Mouse (Mus musculus) v-Abl transformed pro-B cells (cell line): ENCODE results near the gene Akt3.

Source experiments
- in situ Hi-C, 2 experiments: fragments of 400-800 bp; cut with MboI; formaldehyde crosslinking; loops; one replicate each; pipeline ENCODE4 v1.15.1; 2025; ENCODE audit not compliant: unreplicated experiment in 2 of 2

Akt3 gene

DNA sequence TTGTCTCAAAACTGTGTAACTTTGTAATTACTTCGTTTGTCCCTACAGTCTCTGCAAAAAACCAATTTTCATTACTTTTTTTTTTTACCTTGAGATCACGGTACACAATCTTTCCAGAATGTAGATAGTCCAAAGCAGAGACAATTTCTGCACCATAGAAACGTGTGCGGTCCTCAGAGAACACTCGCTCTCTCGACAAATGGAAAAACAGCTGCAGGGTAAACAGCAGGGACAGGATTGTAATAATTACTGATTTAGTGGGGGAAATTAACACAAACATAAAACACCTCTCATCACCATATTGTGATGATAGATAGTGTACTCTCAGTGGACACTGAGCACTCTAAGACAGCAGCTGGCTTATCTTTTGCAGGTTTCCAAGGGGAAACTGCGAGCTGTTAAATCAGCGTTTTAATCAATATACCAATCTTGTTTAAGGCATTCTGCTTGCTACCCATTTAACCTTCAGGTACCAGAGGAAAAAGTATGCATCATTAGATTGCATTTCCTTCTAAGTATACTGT, 190.8 kb downstream of the Akt3 start:
- in situ Hi-C loops = loop anchor here in 1 of 2 experiments (25.0 kb wide), 1 partner anchor 355 kb away; no protein-coding TSS in a partner anchor

GRCm38 (mm10) chr1:177065732-177066131, 192.3 kb downstream of the Akt3 start:
- in situ Hi-C loops = loop anchor here in 1 of 2 experiments (25.0 kb wide), 1 partner anchor 353 kb away; no protein-coding TSS in a partner anchor

GRCm38 (mm10) chr1:177061761-177062160, 196.2 kb downstream of the Akt3 start:
- in situ Hi-C loops = loop anchor here in 1 of 2 experiments (25.0 kb wide), 1 partner anchor 349 kb away; no protein-coding TSS in a partner anchor

DNA sequence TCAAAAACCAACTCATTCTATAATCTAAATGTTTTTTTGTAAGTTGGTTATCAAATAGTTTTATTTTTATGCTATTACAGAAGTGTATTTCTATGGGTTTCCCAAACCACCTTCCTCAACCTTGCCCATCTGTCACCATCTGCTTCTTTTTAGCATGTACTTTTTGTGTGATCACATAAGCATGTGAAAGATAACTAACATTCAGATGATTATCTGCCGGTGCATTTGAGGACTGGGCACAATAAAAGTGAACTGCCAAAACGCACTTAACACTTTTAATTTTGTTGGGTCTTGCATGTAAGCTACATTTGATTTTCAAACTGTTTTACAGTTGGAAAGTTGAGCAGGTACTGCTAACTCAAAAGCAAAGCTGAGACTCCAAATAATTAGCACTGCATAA, 203.1 kb downstream of the Akt3 start:
- in situ Hi-C loops = loop anchor here in 1 of 2 experiments (25.0 kb wide), 1 partner anchor 343 kb away; no protein-coding TSS in a partner anchor

DNA sequence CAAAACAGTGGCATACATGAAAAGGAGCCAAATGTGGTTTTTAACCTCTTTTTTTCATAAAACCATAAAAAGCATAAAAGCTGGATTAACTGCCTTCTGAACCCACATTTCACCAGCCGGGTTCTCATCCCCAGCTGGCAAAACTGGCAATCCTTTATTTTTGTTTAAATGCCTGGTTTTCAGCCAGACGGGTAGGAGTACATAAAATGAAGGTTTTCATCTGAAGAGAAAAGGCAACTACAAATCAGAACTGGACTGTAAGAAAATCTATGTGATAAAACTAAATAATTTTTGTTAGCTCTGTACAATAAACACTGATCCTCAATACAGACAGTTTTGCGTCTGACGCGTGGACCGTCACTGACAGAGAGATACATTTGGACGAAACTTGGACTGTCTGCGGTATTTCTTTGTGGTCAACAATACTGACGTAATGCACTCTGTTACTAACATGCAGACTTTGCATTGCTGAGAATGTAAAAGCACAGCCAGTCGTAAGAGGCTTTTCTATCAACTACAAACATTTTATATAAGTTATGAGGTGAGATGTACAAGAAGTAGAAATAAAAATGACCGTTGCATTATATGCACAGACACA, 206.5 kb downstream of the Akt3 start:
- in situ Hi-C loops = loop anchor here in 1 of 2 experiments (25.0 kb wide), 1 partner anchor 339 kb away; no protein-coding TSS in a partner anchor

GRCm38 (mm10) chr1:177048773-177049172, 209.2 kb downstream of the Akt3 start:
- in situ Hi-C loops = loop anchor here in 1 of 2 experiments (25.0 kb wide), 1 partner anchor 639 kb away; no protein-coding TSS in a partner anchor

GRCm38 (mm10) chr1:177046963-177047362, 211.0 kb downstream of the Akt3 start:
- in situ Hi-C loops = loop anchor here in 1 of 2 experiments (25.0 kb wide), 1 partner anchor 640 kb away; no protein-coding TSS in a partner anchor

GRCm38 (mm10) chr1:177045885-177046284, 212.1 kb downstream of the Akt3 start:
- in situ Hi-C loops = loop anchor here in 1 of 2 experiments (25.0 kb wide), 1 partner anchor 641 kb away; no protein-coding TSS in a partner anchor

DNA sequence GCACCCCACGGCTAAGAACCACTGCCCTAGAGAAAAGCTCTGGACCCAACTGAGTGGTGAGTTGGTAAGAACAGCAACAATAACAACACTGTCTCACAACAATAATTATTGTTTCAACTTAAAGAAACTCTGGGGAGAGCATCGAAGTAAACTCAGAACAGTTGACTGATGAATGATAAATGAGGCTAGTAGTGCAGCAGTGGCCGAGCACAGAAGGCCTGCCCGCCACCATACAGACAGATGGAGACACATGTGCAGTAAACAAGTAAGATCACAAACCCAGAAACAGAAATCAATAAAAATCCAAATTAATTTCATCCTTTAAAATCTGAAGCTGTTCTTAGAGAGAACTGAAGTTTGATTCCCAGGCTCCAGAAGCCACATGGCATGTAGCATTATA, 217.9 kb downstream of the Akt3 start:
- in situ Hi-C loops = loop anchor here in 1 of 2 experiments (25.0 kb wide), 1 partner anchor 647 kb away; no protein-coding TSS in a partner anchor

- in situ Hi-C loops = loop anchor here in 1 of 2 experiments (25.0 kb wide), 1 partner anchor 648 kb away; no protein-coding TSS in a partner anchor
Observed at GRCm38 (mm10) chr1:177039093-177039674, 218.8 kb downstream of the Akt3 start.

GRCm38 (mm10) chr1:177038383-177038782, 219.6 kb downstream of the Akt3 start:
- in situ Hi-C loops = loop anchor here in 1 of 2 experiments (25.0 kb wide), 1 partner anchor 649 kb away; no protein-coding TSS in a partner anchor

DNA sequence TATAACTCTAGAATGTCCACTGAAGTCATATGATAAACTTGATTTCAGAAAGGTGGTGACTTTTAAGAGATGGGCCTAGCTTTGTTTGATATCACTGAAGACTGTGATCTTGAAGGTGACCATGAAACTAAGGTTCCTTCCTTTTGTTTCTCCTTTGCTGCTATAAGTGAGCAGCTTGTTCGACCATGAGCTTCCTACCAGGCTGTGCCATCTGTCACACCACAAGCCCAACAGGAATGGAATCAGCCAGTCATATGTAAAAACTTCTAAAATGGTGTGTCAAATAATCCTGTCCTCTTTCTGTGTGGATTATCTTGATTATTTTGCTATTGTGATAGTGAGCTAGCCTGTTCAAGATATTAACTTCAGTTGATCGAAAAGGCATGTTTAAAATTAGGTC, 222.5 kb downstream of the Akt3 start:
- in situ Hi-C loops = loop anchor here in 1 of 2 experiments (25.0 kb wide), 1 partner anchor 652 kb away; no protein-coding TSS in a partner anchor

- in situ Hi-C loops = loop anchor here in 1 of 2 experiments (25.0 kb wide), 1 partner anchor 655 kb away; no protein-coding TSS in a partner anchor
Observed at GRCm38 (mm10) chr1:177032233-177032632, 225.8 kb downstream of the Akt3 start.

- in situ Hi-C loops = loop anchor here in 1 of 2 experiments (25.0 kb wide), 1 partner anchor 656 kb away; no protein-coding TSS in a partner anchor
Observed at GRCm38 (mm10) chr1:177031196-177031595, 226.8 kb downstream of the Akt3 start.

- in situ Hi-C loops = loop anchor here in 1 of 2 experiments (25.0 kb wide), 1 partner anchor 657 kb away; no protein-coding TSS in a partner anchor
Observed at GRCm38 (mm10) chr1:177030669-177031068, 227.3 kb downstream of the Akt3 start.

DNA sequence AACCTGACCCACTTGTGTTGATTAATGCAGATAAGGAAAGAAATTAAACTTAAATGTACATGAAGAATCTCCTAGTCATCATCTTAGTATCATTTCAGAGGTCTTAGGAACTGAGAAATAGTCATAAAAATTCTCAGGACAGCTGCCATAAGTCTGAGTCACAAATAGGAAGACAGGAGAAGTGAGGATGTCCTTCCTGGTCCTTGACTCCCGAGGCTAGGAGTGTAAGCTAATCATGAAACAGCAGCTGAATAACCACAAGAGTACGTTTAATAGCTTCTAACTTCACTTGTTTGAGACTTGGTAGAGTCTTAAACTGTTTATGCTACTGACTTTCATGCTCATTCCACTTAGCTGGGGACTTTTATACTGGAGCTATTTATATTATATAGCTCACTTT, 229.0 kb downstream of the Akt3 start:
- in situ Hi-C loops = loop anchor here in 1 of 2 experiments (25.0 kb wide), 1 partner anchor 658 kb away; no protein-coding TSS in a partner anchor

DNA sequence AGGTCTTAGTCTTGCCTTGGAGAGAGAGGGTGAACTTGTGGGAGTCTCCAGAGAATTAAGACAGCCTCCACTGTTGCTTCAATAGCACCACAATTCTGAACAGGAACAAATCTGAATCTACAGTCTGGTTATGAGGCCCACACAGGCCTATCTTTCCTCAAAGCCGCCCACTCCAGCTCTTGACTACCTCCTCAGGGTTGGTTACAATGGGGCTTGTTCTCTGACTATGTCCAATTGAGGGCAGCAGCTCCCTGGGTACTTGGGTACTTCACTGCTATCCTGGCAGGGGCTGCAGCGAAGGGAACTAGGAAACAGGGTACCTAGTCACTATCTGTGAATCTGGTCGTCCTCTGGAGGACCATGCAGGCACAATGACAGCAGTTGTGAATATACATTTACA, 230.3 kb downstream of the Akt3 start:
- in situ Hi-C loops = loop anchor here in 1 of 2 experiments (25.0 kb wide), 1 partner anchor 660 kb away; no protein-coding TSS in a partner anchor

DNA sequence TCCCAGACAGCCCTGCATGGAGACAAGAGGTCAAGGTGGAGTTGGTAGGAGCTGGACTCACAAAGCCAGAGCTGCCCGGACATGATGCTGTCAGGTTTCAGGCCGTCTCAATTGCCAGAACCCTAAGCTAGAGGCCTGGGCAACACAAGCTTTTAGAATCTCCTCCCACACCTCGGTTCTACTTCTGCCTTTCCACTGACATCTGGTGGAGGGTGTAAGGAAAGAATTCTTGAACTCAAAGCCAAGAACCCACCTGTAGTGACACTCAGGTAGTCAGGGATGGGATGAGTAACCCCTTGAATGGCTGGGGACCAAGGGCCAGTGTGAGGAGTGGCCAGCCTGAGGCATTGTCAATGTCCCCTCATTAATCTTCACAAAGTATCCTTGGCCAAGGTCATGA, 235.3 kb downstream of the Akt3 start:
- in situ Hi-C loops = no loop called here

DNA sequence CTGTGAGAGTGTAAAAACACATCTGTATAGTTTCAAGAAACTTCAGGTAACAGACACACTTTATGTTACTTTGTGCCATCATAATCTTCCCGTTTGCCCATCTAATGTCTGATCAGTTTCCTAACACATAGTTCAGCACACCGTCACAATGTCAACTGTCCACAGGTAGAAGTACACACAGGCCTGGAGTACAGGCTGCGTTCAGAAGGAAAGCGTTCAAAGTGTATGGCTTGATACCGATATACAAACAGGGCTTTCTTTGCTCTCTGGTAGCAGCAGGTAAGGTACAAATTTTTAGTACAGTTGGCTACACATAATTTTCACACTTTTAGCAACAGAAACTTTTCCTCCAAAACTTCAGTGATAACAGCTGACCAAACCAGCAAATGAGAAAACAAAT, 238.3 kb downstream of the Akt3 start:
- in situ Hi-C loops = no loop called here

- in situ Hi-C loops = no loop called here
Observed at GRCm38 (mm10) chr1:177018750-177019149, 239.3 kb downstream of the Akt3 start.

DNA sequence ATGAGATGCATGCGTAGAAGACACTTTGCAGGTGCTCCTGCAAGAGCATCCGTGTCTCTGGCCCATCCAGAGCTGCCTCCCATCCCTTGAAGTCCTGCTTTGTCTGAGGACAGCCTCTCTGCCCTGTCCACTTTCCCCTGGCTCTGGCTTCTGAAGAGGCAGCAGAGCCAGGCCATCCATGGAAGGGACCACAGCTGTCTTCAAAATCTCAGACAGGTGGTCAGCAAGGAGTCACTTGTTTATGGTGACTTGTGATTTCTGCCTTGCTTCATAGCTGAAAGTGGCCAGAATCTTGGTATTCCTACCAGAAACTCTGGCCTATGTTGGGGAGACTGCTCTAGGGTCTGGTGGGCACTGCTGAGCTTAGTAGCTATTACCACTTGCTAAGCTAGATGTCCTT, 241.3 kb downstream of the Akt3 start:
- in situ Hi-C loops = no loop called here
